Mouse (Mus musculus) olfactory bulb, adult 2 months (tissue): ENCODE results near the gene Crb3.

Source experiments
- CTCF ChIP-seq: fragments of 200-500 bp; IDR thresholded peaks from 2 replicates; pipeline ENCODE4 v1.5.1; 2012; ENCODE audit warnings: low read depth, mild to moderate bottlenecking, low read length, moderate library complexity; ENCODE audit not compliant: insufficient read depth
- POLR2A ChIP-seq: fragments of 200-500 bp; IDR thresholded peaks from 2 replicates; pipeline ENCODE4 v1.6.1; 2012; ENCODE audit warnings: mild to moderate bottlenecking, low read depth, low read length, moderate library complexity; ENCODE audit not compliant: insufficient read depth

DNA sequence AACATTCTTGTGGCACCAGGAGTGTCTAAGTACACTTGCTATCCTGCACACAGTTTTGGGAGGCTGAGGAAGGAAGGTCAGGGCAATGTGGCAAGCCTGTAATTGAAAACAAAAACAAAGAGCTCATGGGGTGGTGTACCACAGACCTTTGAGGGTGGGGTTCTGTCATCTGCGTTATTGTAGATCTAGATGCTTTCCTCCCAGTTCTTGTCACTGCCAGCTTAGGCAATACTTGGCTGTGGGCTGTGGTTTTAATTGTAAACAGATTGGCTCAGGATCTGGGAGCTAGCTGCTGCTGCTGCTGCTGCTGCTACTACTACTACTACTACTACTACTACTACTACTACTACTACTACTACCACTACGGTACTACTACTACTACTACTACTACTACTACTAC lies 43.4 kb downstream of the Crb3 start:
- TF ChIP-seq CTCF (no peak), POLR2A (no peak)
